Mouse (Mus musculus) erythroid progenitor cell, adult 5-6 weeks (primary cell): Measurements from ENCODE around the gene Gm884. TPM values are rescaled to one million over a fixed set of nuclear protein-coding genes. Genes with fewer than 3 reads are reported as not detected.
"Not testable (repeated sequence)": the region's sequence is repeated elsewhere in the genome, so short reads cannot be mapped to it uniquely, and the experiment has no call there.

Source experiments
- ATAC-seq: replicated peaks from 2 replicates; pipeline ENCODE4 v1.8.0; 2016; ENCODE audit warnings: moderate number of reproducible peaks, mild to moderate bottlenecking, moderate TSS enrichment, inconsistent platforms; ENCODE audit not compliant: poor library complexity, low FRiP score, severe bottlenecking
- total RNA-seq, 2 experiments: library from RNA; stranded (forward) in 1 of 2; stranded (reverse) in 1 of 2; fragments of 150-400 nt in 1 of 2; fragments of 186-747, 209-891 nt in 1 of 2; gene quantifications; 2 replicates each; pipeline versions ENCODE4 v1.2.3 to v1.2.4; 2015 to 2017; ENCODE audit warnings: low replicate concordance in 2 of 2

Gene Gm884
- total RNA-seq, 2 experiments from 2014 or later: not detected

DNA sequence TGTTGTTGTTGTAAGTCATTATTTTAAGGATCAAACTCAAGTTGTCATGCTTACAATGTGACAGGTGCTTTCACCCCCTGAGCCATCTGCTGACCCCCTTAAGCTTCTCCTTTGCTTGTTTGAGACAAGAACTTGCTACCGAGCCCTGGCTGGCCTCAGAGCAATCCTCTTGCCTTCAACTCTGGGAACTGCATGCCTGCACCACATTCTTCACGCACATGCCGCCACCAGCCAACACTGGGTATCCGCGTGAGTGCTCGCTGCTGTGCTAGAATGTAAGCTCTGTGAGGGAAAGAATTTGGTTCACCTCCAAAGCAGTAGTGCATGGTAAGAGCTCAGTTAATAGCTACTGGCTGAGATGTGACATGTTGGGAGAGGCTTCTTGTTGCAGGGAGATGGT is 15.3 kb upstream of the Gm884 start:
- no peak for ATAC-seq

DNA sequence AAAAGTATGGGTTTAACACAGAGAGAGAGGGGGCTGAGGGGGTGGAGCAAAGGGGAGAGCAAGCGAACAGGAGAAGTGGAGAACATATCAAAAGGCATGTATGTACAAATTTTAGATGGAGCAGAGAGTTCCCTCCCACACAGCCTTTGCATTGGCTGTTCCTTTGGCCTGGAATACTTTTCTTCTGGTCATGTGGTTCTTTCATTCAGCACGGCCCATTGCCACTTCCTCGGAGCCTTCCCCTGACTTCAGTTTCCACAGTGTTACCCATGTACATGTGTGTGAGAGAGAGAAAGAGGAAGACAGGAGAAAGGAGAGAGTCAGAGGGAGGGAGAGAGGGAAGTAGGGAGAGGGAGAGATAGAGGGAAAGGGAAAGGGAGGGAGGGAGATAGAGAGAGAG is 14.5 kb upstream of the Gm884 start:
- ATAC-seq: no peak

DNA sequence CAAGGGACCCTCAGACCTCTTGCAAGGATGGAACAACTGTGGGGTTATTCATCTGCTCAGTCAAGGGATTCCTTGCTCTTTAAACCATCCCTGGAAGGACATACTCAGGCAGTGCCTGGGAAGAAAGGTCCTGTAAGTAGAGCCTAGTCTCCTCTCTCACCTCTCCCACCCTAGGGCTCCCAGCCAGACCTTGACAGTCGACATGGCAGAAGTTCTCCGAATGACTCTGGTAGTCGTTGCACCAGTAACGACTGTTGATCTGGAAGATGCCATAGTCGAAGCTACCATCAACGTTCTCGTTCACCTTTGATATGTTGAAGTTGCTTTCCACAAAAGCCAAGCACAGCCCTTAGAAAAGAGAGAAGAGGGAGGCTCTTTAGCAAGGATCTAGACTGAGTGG is 13.9 kb upstream of the Gm884 start:
- ATAC-seq: no peak

DNA sequence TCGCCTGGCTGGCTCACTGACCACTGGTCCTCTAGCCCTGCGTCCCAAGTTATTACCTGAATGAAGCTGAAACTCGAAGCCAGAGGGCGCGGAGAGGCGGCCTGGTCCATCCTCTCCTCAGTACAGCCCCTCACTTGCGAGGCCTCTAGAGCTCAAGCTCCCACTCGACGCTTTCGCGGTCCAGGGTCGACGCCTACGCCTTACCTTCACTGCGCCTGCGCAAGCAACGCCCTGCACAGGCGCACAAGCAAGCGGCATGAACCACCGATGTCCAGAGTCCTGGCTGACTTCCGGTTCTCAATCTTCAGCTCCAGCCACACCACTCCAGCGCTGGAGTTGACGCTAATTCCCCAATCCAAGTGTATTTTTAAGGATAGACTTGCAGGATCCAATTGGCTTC is 6.5 kb upstream of the Gm884 start:
- no peak for ATAC-seq

DNA sequence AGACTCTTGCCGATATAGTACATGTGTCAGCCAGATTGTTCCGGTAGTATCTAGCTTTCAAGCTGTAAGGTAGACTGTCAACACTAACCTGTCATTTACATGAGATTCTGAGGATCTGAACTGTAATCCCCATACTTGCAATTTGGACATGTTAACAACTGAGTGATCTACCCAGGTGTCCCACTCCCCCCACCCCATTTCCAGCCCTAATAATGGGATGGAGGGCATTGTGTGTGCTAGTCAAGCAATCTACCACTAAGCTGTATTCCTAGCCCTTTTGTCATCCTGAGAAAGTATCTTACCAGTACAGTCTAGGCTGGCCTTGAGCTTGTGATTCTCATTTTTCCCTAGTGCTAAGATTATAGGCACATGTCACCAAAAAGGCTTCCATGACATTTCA is 10.2 kb downstream of the Gm884 start:
- no peak for ATAC-seq

DNA sequence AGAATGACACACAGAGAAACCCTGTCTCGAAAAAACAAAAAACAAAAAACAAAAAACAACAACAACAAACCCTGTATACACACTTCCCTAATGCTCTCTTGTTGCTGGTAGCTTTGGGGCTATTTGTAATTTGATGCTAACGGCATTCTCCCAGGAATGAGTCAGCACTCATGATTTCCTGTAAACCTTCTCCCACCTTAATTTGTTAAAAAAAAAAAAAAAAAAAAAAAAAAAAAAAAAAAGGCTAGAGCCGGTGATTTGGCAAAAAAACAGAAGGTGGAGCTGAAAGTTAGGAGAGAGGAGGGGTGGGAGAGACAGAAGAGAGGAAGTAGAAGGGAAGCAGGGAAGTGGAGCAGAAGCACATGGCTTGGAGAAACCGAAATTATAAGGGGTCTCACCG is 14.3 kb downstream of the Gm884 start:
- no peak for ATAC-seq

DNA sequence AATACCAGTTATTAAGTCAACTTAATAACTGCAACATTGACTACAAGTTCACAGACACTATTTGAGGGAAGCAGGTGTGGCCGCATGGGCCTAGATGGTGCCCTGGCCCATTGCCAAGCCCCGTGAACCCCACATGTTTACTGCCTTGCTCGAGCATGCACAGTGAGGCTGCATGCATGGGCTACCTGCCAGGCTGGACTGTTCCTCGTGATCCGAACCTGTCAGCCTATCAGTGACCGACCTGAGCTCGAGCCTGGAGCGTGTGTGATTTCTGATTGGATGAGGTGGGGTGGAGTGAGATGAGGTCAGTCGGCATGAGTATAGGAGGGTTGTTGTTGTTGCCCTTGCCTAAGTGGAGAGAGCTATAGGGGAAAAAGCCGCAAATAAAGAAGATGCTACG is 42.6 kb downstream of the Gm884 start:
- no peak for ATAC-seq

DNA sequence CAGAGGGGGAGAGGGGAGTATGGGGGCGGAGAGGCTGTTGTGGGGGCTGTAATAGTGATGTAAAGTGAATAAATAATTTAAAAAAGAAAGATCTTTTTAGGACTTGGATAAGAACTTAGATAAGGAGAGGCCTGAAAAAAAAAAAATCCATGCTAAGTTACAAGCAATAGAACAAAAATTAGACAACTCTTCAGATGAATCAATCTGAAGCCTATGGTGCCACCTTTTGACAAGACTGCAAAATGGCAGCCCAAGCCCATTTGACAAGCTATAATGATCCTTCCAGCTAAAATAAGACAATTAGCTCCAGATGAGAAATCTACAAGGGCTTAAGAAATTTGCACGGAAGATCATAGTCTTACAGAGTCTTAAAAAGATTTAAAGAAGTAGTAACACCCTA is 64.9 kb downstream of the Gm884 start:
- ATAC-seq: no peak

DNA sequence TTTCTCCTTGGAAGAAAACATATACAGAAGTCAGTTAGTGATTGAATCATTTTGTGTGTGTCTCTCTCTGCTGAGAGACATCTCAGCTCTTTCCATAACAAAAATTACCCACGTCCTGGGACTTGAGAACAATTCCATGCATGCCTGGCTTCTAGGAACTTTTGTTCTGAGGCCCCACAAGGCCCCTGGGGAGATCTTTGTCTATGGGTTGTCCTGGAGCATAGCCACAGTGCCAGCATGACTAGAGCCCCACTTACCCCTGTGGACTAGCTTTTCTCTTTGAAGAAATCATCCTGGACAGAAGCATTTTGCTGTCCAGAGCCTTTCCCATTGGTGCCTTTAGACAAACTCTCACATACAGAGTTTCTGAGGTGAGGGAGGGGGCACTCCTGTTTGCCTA is 86.0 kb downstream of the Gm884 start:
- not testable (repeated sequence) for ATAC-seq

DNA sequence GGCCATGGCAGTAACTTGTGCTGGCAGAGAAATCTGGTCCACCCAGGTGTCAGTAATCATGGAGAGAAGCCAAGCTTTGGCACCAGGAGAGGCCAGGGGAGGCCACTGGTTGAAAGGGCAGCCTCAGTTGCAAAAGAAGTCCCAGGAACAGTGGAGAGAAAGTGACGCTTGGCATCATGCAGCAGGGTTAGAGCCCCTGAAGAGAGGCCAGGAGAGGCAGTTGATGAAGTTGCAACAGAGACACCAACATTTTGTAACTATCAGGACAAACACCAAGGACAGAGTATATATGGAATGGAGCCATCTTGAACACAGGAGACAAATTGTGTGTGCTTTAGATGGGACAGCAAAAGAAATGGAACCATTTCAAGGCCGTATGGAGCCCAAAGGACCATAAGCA is 108.8 kb downstream of the Gm884 start:
- no peak for ATAC-seq

DNA sequence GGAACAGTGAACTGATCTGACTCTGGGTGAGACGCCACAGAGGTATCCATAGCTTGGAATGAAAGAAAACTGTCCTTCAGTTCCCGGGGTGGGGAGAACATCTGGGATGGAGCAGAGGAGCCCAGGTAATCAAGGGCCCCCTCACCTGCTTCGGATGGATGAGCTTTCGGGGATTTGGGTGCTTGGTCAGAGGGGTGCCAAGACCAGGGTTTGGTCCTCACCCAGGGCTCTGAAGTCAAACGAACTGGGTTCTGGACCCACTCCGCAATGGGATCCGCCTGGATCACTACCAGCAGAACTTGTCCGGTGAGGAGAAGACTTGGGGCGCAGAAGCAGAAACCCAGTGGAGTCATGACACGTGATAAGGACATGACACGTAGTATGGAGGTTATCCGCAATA is 116.4 kb downstream of the Gm884 start, which contains the start of gene Lrrc37a:
Gene Lrrc37a, minus strand, starts transcription at position 101 of the 400 bp plus-strand sequence.
- no peak for ATAC-seq

Other genes with a start within 250 kb of the Gm884 start
- gene Plekhm1, start 208.5 kb downstream of the Gm884 start, total RNA-seq (2015; ENCODE audit: low replicate concordance): 15.1 and 18.0 TPM in 2 replicates
- 4.2 and 5.5 TPM in 2 replicates for gene Plekhm1, start 208.5 kb downstream of the Gm884 start, total RNA-seq (2017; ENCODE audit: low replicate concordance)
- not detected in 2 replicates for gene Lrrc37a, start 116.5 kb downstream of the Gm884 start, total RNA-seq (2015; ENCODE audit: low replicate concordance)
- gene Lrrc37a, start 116.5 kb downstream of the Gm884 start, total RNA-seq (2017; ENCODE audit: low replicate concordance): not detected in 2 replicates
- gene Lyzl6, start 17.8 kb upstream of the Gm884 start, total RNA-seq (2015; ENCODE audit: low replicate concordance): not detected in 2 replicates
- not detected in 2 replicates for gene Lyzl6, start 17.8 kb upstream of the Gm884 start, total RNA-seq (2017; ENCODE audit: low replicate concordance)
- gene Rprml, start 28.4 kb upstream of the Gm884 start, total RNA-seq (2015; ENCODE audit: low replicate concordance): not detected in 2 replicates
- not detected in 2 replicates for gene Rprml, start 28.4 kb upstream of the Gm884 start, total RNA-seq (2017; ENCODE audit: low replicate concordance)
- 13.0 and 16.3 TPM in 2 replicates for gene Gosr2, start 76.8 kb upstream of the Gm884 start, total RNA-seq (2015; ENCODE audit: low replicate concordance)
- gene Gosr2, start 76.8 kb upstream of the Gm884 start, total RNA-seq (2017; ENCODE audit: low replicate concordance): 14.8 and 15.2 TPM in 2 replicates
- not detected in 2 replicates for gene Wnt9b, start 128.7 kb upstream of the Gm884 start, total RNA-seq (2015; ENCODE audit: low replicate concordance)
- not detected in 2 replicates for gene Wnt9b, start 128.7 kb upstream of the Gm884 start, total RNA-seq (2017; ENCODE audit: low replicate concordance)
- gene Wnt3, start 153.0 kb upstream of the Gm884 start, total RNA-seq (2015; ENCODE audit: low replicate concordance): not detected in 2 replicates
- not detected in 2 replicates for gene Wnt3, start 153.0 kb upstream of the Gm884 start, total RNA-seq (2017; ENCODE audit: low replicate concordance)